Mouse (Mus musculus): ENCODE results near the gene Plbd1. TPM values are rescaled to one million over a fixed set of nuclear protein-coding genes. Genes with fewer than 3 reads are reported as not detected.

Plbd1 gene
- polyA plus RNA-seq, 1 experiment = 37.1 TPM

DNA sequence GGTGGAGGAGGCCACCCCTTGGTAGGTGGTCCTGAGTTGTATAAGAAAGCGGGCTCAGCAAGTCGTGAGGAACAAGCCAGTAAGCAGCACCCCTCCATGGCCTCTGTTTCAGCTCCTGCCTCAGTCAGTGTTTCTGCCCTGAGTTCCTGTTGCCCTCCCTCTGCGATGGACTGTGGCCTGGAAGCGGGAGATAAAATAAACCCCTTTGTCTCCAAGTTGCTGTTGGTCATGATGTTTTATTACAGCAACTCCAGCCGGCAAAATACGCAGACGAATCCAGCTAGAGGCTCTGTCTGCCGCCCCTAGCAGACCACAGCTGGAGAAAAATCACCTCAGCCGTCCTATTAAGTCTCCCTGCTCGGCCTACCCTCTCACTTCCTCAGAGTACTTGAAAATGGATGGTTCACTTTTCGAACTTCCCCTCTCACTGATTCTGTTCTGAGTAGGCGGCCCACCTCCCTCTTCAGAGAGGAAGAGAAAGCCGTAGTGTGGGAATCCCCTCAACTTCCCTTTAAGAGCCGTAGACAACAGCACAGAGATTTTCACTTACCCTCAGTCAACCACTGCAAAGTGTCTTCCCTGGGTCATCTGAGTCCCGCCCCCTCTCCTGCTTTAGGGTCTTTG lies 28.2 kb upstream of the Plbd1 start:
- no peaks in the 10 kb centered on the region for H3K36me3 ChIP-seq (ENCODE audit: control insufficient read depth, insufficient read depth, low read length)
- WGBS = 30% methylated on average over 15 of the region's 15 CpGs
- peak overlapping the region; percentile 38; the same call in 1 of the 2 replicates for H3K27ac ChIP-seq (ENCODE audit: control insufficient read depth, insufficient read depth, low read length)
- DNase-seq = peak; percentile 19
- H3K4me3 ChIP-seq (ENCODE audit: control insufficient read depth, insufficient read depth, low read length) = no peak overlapping the region
- TF ChIP-seq POLR2A (IDR thresholded peaks at IDR 0.05; ENCODE audit: control insufficient read depth, extremely low read depth, insufficient read depth, low read length, poor library complexity) = no peak
- no peak for TF ChIP-seq CTCF (IDR thresholded peaks at IDR 0.05; ENCODE audit: borderline replicate concordance, control insufficient read depth, extremely low read depth, insufficient read depth, low read length, poor library complexity)
- 0 out of 2 replicates have a peak, but pooled peaks cover 4% of the 10 kb centered on the region for H3K4me1 ChIP-seq (replicated peaks; ENCODE audit: control insufficient read depth, insufficient read depth, low read length)
- no peaks in the 10 kb centered on the region for H3K27me3 ChIP-seq (ENCODE audit: control insufficient read depth, insufficient read depth, low read length)

GRCm38 (mm10) chr6:136685433-136685832 lies 23.7 kb upstream of the Plbd1 start:
- H3K4me3 ChIP-seq (ENCODE audit: control insufficient read depth, insufficient read depth, low read length) = no peak overlapping the region
- WGBS = 90% methylated on average over 5 of the region's 5 CpGs
- H3K36me3 ChIP-seq (ENCODE audit: control insufficient read depth, insufficient read depth, low read length) = no peaks in the 10 kb centered on the region
- H3K4me1 ChIP-seq (replicated peaks; ENCODE audit: control insufficient read depth, insufficient read depth, low read length) = peaks cover 10% of the 10 kb centered on the region
- H3K27me3 ChIP-seq (ENCODE audit: control insufficient read depth, insufficient read depth, low read length) = no peaks in the 10 kb centered on the region
- TF ChIP-seq CTCF (IDR thresholded peaks at IDR 0.05; ENCODE audit: borderline replicate concordance, control insufficient read depth, extremely low read depth, insufficient read depth, low read length, poor library complexity) = no peak
- TF ChIP-seq POLR2A (IDR thresholded peaks at IDR 0.05; ENCODE audit: control insufficient read depth, extremely low read depth, insufficient read depth, low read length, poor library complexity) = no peak
- no peak overlapping the region for H3K27ac ChIP-seq (ENCODE audit: control insufficient read depth, insufficient read depth, low read length)
- no peak for DNase-seq

DNA sequence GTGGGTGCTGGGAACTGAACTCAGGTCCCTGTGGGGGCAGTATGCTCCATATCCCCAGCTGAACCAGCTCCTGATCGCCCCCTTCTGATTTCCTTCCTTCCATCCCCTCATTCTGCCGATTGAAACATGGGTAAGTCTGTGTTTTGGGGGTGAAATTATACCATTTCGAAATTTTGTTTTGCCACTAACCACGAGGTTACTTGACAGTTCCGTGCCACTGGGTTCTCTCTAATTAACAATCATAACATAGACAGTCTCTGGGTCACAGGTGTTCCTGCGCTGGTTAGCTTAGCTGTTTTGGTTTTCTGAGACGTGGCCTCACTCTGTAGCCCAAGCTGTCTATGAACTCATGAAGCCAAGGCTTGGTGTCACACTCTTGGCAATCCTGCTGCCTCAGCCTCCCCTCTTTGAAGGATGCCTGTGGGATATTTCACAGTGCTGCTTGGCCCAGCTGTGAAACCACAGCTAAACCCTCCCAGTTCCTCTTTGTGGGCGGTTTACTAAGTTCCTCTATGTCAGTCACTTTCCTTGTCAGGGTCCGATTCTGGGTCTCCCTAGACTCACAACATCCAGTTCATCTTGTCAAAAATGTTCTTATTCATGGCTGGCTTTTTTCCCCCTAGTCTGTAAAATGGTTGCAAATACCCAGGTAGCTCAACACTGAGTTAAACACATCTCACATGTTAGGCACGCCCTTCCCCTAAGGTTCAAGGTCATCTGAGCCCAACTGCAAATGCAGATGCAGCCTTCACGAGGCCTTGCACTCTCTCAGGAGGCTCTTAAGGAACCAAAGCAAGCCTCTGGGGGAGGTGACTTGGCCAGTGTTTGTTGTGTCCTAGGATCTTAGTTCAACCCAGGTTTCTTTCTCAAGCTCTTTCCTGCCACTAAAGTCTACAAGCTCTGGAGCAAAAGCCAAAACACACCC lies 21.9 kb upstream of the Plbd1 start:
- TF ChIP-seq POLR2A (IDR thresholded peaks at IDR 0.05; ENCODE audit: control insufficient read depth, extremely low read depth, insufficient read depth, low read length, poor library complexity) = no peak
- no peak for TF ChIP-seq CTCF (IDR thresholded peaks at IDR 0.05; ENCODE audit: borderline replicate concordance, control insufficient read depth, extremely low read depth, insufficient read depth, low read length, poor library complexity)
- no peaks in the 10 kb centered on the region for H3K36me3 ChIP-seq (ENCODE audit: control insufficient read depth, insufficient read depth, low read length)
- peaks cover 5% of the 10 kb centered on the region for H3K4me1 ChIP-seq (replicated peaks; ENCODE audit: control insufficient read depth, insufficient read depth, low read length)
- no peaks in the 10 kb centered on the region for H3K27me3 ChIP-seq (ENCODE audit: control insufficient read depth, insufficient read depth, low read length)
- H3K4me3 ChIP-seq (ENCODE audit: control insufficient read depth, insufficient read depth, low read length) = no peak overlapping the region
- WGBS = 13% methylated on average over 11 of the region's 11 CpGs
- H3K27ac ChIP-seq (ENCODE audit: control insufficient read depth, insufficient read depth, low read length) = peak overlapping the region; percentile 16; the same call in 1 of the 2 replicates
- DNase-seq = peak; percentile 22

DNA sequence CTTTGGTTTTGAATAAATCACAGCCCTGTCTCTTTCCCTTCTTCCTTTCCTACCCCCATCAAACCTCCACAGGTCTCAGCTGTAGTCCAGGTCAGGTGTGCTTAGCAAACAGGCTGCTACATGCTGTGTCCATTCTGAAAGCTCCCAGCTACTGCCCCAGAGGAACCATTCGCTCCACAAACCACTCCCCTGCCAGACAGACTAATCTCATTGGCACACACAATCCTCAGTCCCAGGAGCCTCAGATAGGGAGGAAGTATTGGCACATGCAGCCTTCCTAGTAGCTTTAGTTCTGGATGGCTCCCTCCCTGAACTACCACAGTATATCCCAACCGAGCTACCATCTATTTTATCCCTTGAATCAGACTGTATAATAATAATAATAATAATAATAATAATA lies 17.7 kb upstream of the Plbd1 start:
- DNase-seq = no peak
- WGBS = 87% methylated on average over 2 of the region's 2 CpGs
- Histone ChIP-seq H3K4me3 (ENCODE audit: control insufficient read depth, insufficient read depth, low read length) (no peak overlapping the region), H3K27ac (ENCODE audit: control insufficient read depth, insufficient read depth, low read length) (no peak overlapping the region), H3K4me1 (replicated peaks; ENCODE audit: control insufficient read depth, insufficient read depth, low read length) (peaks cover 5% of the 10 kb centered on the region), H3K27me3 (ENCODE audit: control insufficient read depth, insufficient read depth, low read length) (no peaks in the 10 kb centered on the region), H3K36me3 (ENCODE audit: control insufficient read depth, insufficient read depth, low read length) (no peaks in the 10 kb centered on the region)
- no peak for TF ChIP-seq CTCF (IDR thresholded peaks at IDR 0.05; ENCODE audit: borderline replicate concordance, control insufficient read depth, extremely low read depth, insufficient read depth, low read length, poor library complexity)
- no peak for TF ChIP-seq POLR2A (IDR thresholded peaks at IDR 0.05; ENCODE audit: control insufficient read depth, extremely low read depth, insufficient read depth, low read length, poor library complexity)

- TF ChIP-seq CTCF (IDR thresholded peaks at IDR 0.05; ENCODE audit: borderline replicate concordance, control insufficient read depth, extremely low read depth, insufficient read depth, low read length, poor library complexity) (no peak), POLR2A (IDR thresholded peaks at IDR 0.05; ENCODE audit: control insufficient read depth, extremely low read depth, insufficient read depth, low read length, poor library complexity) (no peak)
- DNase-seq = no peak
- Histone ChIP-seq H3K4me3 (ENCODE audit: control insufficient read depth, insufficient read depth, low read length) (no peak overlapping the region), H3K27ac (ENCODE audit: control insufficient read depth, insufficient read depth, low read length) (no peak overlapping the region), H3K36me3 (ENCODE audit: control insufficient read depth, insufficient read depth, low read length) (no peaks in the 10 kb centered on the region), H3K27me3 (ENCODE audit: control insufficient read depth, insufficient read depth, low read length) (no peaks in the 10 kb centered on the region), H3K4me1 (replicated peaks; ENCODE audit: control insufficient read depth, insufficient read depth, low read length) (no peaks in the 10 kb centered on the region)
- WGBS = 96% methylated on average over 6 of the region's 6 CpGs
Observed at GRCm38 (mm10) chr6:136674935-136675334, 13.2 kb upstream of the Plbd1 start.

DNA sequence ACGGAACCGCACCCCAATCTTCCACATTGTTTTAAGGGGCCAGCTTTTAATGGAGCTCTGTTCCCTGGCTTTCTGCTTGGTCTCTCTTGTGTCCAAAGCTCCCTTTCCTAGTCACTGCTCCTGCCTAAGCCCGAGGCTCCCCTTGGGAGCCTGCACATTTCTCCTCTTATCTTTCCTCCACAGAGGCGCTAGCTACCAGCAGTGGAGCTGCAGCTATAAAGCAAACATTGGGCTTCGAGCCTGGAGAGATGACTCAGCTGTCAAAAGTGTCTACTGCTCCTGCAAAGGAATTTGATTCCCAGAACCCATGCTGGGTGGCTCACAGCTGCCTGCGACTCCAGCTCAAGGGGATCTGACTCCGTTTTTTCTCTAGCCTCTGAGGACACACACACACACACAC lies 10.7 kb upstream of the Plbd1 start:
- H3K27ac ChIP-seq (ENCODE audit: control insufficient read depth, insufficient read depth, low read length) = no peak overlapping the region
- no peak for DNase-seq
- TF ChIP-seq POLR2A (IDR thresholded peaks at IDR 0.05; ENCODE audit: control insufficient read depth, extremely low read depth, insufficient read depth, low read length, poor library complexity) (no peak), CTCF (IDR thresholded peaks at IDR 0.05; ENCODE audit: borderline replicate concordance, control insufficient read depth, extremely low read depth, insufficient read depth, low read length, poor library complexity) (no peak)
- no peaks in the 10 kb centered on the region for H3K27me3 ChIP-seq (ENCODE audit: control insufficient read depth, insufficient read depth, low read length)
- WGBS = 75% methylated on average over 7 of the region's 7 CpGs
- no peaks in the 10 kb centered on the region for H3K4me1 ChIP-seq (replicated peaks; ENCODE audit: control insufficient read depth, insufficient read depth, low read length)
- no peak overlapping the region for H3K4me3 ChIP-seq (ENCODE audit: control insufficient read depth, insufficient read depth, low read length)
- H3K36me3 ChIP-seq (ENCODE audit: control insufficient read depth, insufficient read depth, low read length) = no peaks in the 10 kb centered on the region
